Mouse (Mus musculus) limb, embryonic 14.5 days (tissue): ENCODE data around the gene Son. TPM values are rescaled to one million over a fixed set of nuclear protein-coding genes. Genes with fewer than 3 reads are reported as not detected.

Experiments
- ATAC-seq: fragments of 200-750 bp; cut with Nextera tagmentation; 2 replicates; pipeline ENCODE4 v1.8.0; 2017; ENCODE audit warnings: low read depth, moderate number of reproducible peaks, moderate TSS enrichment; ENCODE audit not compliant: low FRiP score
- DNase-seq: peaks from one replicate; pipeline ENCODE4 v3.0.0-alpha.2; 2015; ENCODE audit warnings: low spot score
- H3K27ac ChIP-seq: fragments of 300-500 bp; sonication (generic); replicated peaks from 2 replicates; pipeline ENCODE4 v1.5.1; 2014; ENCODE audit warnings: low read depth, mild to moderate bottlenecking, low read length, moderate library complexity, mixed read lengths
- H3K27me3 ChIP-seq: fragments of 300-500 bp; sonication (generic); 2 replicates; pipeline ENCODE4 v1.6.1; 2014; ENCODE audit warnings: low read length, mixed read lengths; ENCODE audit not compliant: control insufficient read depth, insufficient read depth
- H3K36me3 ChIP-seq: fragments of 300-500 bp; sonication (generic); 2 replicates; pipeline ENCODE4 v1.6.1; 2014; ENCODE audit warnings: mild to moderate bottlenecking, low read length, moderate library complexity, mixed read lengths; ENCODE audit not compliant: control insufficient read depth, insufficient read depth
- H3K4me1 ChIP-seq: fragments of 300-500 bp; sonication (generic); 2 replicates; pipeline ENCODE4 v1.6.1; 2014; ENCODE audit warnings: antibody characterized with exemption, low read length, mixed read lengths; ENCODE audit not compliant: control insufficient read depth, insufficient read depth
- H3K4me2 ChIP-seq: fragments of 300-500 bp; sonication (generic); replicated peaks from 2 replicates; pipeline ENCODE4 v1.6.1; 2014; ENCODE audit warnings: low read depth, mild to moderate bottlenecking, low read length, moderate library complexity; ENCODE audit not compliant: severe bottlenecking
- H3K4me3 ChIP-seq: fragments of 300-500 bp; sonication (generic); replicated peaks from 2 replicates; pipeline ENCODE4 v1.5.1; 2014; ENCODE audit warnings: low read length
- H3K9ac ChIP-seq: fragments of 300-500 bp; sonication (generic); 2 replicates; pipeline ENCODE4 v1.6.1; 2014; ENCODE audit warnings: mild to moderate bottlenecking, low read depth, low read length, moderate library complexity; ENCODE audit not compliant: severe bottlenecking
- H3K9me3 ChIP-seq: fragments of 300-500 bp; sonication (generic); 2 replicates; pipeline ENCODE4 v1.6.1; 2016; ENCODE audit warnings: low read length; ENCODE audit not compliant: control insufficient read depth
- POLR2A ChIP-seq: fragments of 200-500 bp; IDR thresholded peaks from 2 replicates; pipeline ENCODE4 v1.8.0; 2012; ENCODE audit warnings: inconsistent platforms, mild to moderate bottlenecking, moderate library complexity, borderline replicate concordance; ENCODE audit not compliant: insufficient read depth, insufficient read length; ENCODE audit errors: extremely low read depth
- WGBS: fragments of 180-500 bp; shearing (Covaris S2); extraction: QIAGEN DNeasy Blood & Tissue Kit; methylation state at CpG from one replicate; pipeline ENCODE4 v1.1.7; 2014; 5-methylcytosine and 5-hydroxymethylcytosine counted together
- polyA plus RNA-seq, 2 experiments: library from polyadenylated mRNA; depleted of rRNA in 1 of 2; stranded (reverse) in 1 of 2; unstranded in 1 of 2; fragments of >200 nt; fragmentation: Nextera tagmentation in 1 of 2; extraction: Ambion mirVana in 1 of 2; gene quantifications; 2 replicates each; pipeline versions ENCODE4 v1.2.1 to v1.2.3; 2012 to 2014

The Son gene
- polyA plus RNA-seq, 2 experiments, result 180 to 354 TPM

GRCm38 (mm10) chr16:91614552-91614951 is 32.8 kb upstream of the Son start:
- H3K4me3 ChIP-seq, result no peak overlapping the region
- DNase-seq (no peak), ATAC-seq (no peak)
- H3K9me3 ChIP-seq, result no peaks in the 10 kb centered on the region
- WGBS, result 82% methylated on average over 6 of the region's 6 CpGs
- no peak for TF ChIP-seq POLR2A
- H3K27me3 ChIP-seq, result no peaks in the 10 kb centered on the region
- no peak overlapping the region for H3K4me2 ChIP-seq
- H3K4me1 ChIP-seq, result no peaks in the 10 kb centered on the region
- no peak overlapping the region for H3K27ac ChIP-seq
- H3K9ac ChIP-seq, result no peak overlapping the region
- no peaks in the 10 kb centered on the region for H3K36me3 ChIP-seq

GRCm38 (mm10) chr16:91618511-91619501 is 28.5 kb upstream of the Son start, which contains the start of gene Dnajc28:
Dnajc28 (minus strand) TSS chr16:91619026.
- ATAC-seq, result peak; percentile 90
- no peaks in the 10 kb centered on the region for H3K4me1 ChIP-seq
- no peaks in the 10 kb centered on the region for H3K9me3 ChIP-seq
- 9% methylated on average over 39 of the region's 39 CpGs for WGBS
- no peak within 1 kb of the TSS for H3K27ac ChIP-seq
- DNase-seq, result peak; percentile 74
- H3K4me3 ChIP-seq, result peak within 1 kb of the TSS; percentile 59
- H3K36me3 ChIP-seq, result peaks cover 38% of the 10 kb centered on the region
- no peaks in the 10 kb centered on the region for H3K27me3 ChIP-seq
- peak within 1 kb of the TSS; percentile 62 for H3K9ac ChIP-seq
- no peak for TF ChIP-seq POLR2A
- H3K4me2 ChIP-seq, result peak within 1 kb of the TSS; percentile 74

- H3K36me3 ChIP-seq, result peaks cover 49% of the 10 kb centered on the region
- no peak for DNase-seq
- no peak for TF ChIP-seq POLR2A
- no peaks in the 10 kb centered on the region for H3K27me3 ChIP-seq
- no peak for ATAC-seq
- H3K9me3 ChIP-seq, result no peaks in the 10 kb centered on the region
- no peaks in the 10 kb centered on the region for H3K4me1 ChIP-seq
- no peak overlapping the region for H3K4me2 ChIP-seq
- no peak overlapping the region for H3K9ac ChIP-seq
- WGBS, result 92% methylated on average over 5 of the region's 5 CpGs
- no peak overlapping the region for H3K4me3 ChIP-seq
- no peak overlapping the region for H3K27ac ChIP-seq
These were observed 27.1 kb upstream of the Son start for GRCm38 (mm10) chr16:91620185-91620584.

GRCm38 (mm10) chr16:91620991-91621390 is 26.3 kb upstream of the Son start:
- H3K9ac ChIP-seq, result no peak overlapping the region
- ATAC-seq (no peak), DNase-seq (no peak)
- no peak overlapping the region for H3K4me2 ChIP-seq
- no peaks in the 10 kb centered on the region for H3K4me1 ChIP-seq
- H3K36me3 ChIP-seq, result peaks cover 56% of the 10 kb centered on the region
- no peak overlapping the region for H3K27ac ChIP-seq
- no peaks in the 10 kb centered on the region for H3K9me3 ChIP-seq
- no peak for TF ChIP-seq POLR2A
- 92% methylated on average over 11 of the region's 11 CpGs for WGBS
- H3K27me3 ChIP-seq, result no peaks in the 10 kb centered on the region
- no peak overlapping the region for H3K4me3 ChIP-seq

- Histone ChIP-seq H3K4me1 (no peaks in the 10 kb centered on the region), H3K4me3 (no peak overlapping the region), H3K9ac (no peak overlapping the region), H3K4me2 (no peak overlapping the region), H3K36me3 (peaks cover 73% of the 10 kb centered on the region), H3K27me3 (no peaks in the 10 kb centered on the region), H3K9me3 (no peaks in the 10 kb centered on the region), H3K27ac (no peak overlapping the region)
- no peak for TF ChIP-seq POLR2A
- ATAC-seq, result no peak
- WGBS, result 97% methylated on average over 9 of the region's 9 CpGs
- DNase-seq, result no peak
These were observed 24.2 kb upstream of the Son start for GRCm38 (mm10) chr16:91623074-91623473.
